Mouse (Mus musculus): ENCODE measurements around the gene Gpx2.

Gene Gpx2

GRCm38 (mm10) chr12:76795350-76795749, at the start of gene Gpx2:
Gpx2 (minus strand) TSS chr12:76795554.
- DNase-seq (ENCODE audit: low read depth), result no peak

GRCm38 (mm10) chr12:76844346-76845061, 49.1 kb upstream of the Gpx2 start:
- no peak for DNase-seq (ENCODE audit: low read depth)

- DNase-seq (ENCODE audit: low read depth), result no peak
Observed at GRCm38 (mm10) chr12:76840081-76840480, 44.7 kb upstream of the Gpx2 start.

- DNase-seq (ENCODE audit: low read depth), result no peak
Observed at GRCm38 (mm10) chr12:76839298-76839697, 43.9 kb upstream of the Gpx2 start.

GRCm38 (mm10) chr12:76837844-76838650, 42.7 kb upstream of the Gpx2 start:
- no peak for DNase-seq (ENCODE audit: low read depth)

- DNase-seq (ENCODE audit: low read depth), result peak; percentile 95
Observed at GRCm38 (mm10) chr12:76837101-76837843, 41.9 kb upstream of the Gpx2 start.

GRCm38 (mm10) chr12:76832704-76833103, 37.4 kb upstream of the Gpx2 start:
- no peak for DNase-seq (ENCODE audit: low read depth)

- no peak for DNase-seq (ENCODE audit: low read depth)
Observed at GRCm38 (mm10) chr12:76825283-76825682, 29.9 kb upstream of the Gpx2 start.

GRCm38 (mm10) chr12:76822651-76823041, 27.3 kb upstream of the Gpx2 start, which contains the start of gene Rab15:
Rab15 (minus strand) TSS chr12:76822908.
- no peak for DNase-seq (ENCODE audit: low read depth)

GRCm38 (mm10) chr12:76822002-76822650, 26.8 kb upstream of the Gpx2 start:
- no peak for DNase-seq (ENCODE audit: low read depth)

- DNase-seq (ENCODE audit: low read depth), result no peak
Observed at GRCm38 (mm10) chr12:76820615-76821014, 25.3 kb upstream of the Gpx2 start.

- no peak for DNase-seq (ENCODE audit: low read depth)
Observed at GRCm38 (mm10) chr12:76819816-76820215, 24.5 kb upstream of the Gpx2 start.

- no peak for DNase-seq (ENCODE audit: low read depth)
Observed at GRCm38 (mm10) chr12:76818908-76819307, 23.6 kb upstream of the Gpx2 start.

GRCm38 (mm10) chr12:76818120-76818519, 22.8 kb upstream of the Gpx2 start:
- no peak for DNase-seq (ENCODE audit: low read depth)

- no peak for DNase-seq (ENCODE audit: low read depth)
Observed at GRCm38 (mm10) chr12:76817176-76817575, 21.8 kb upstream of the Gpx2 start.

GRCm38 (mm10) chr12:76816720-76817119, 21.4 kb upstream of the Gpx2 start:
- DNase-seq (ENCODE audit: low read depth), result no peak

- DNase-seq (ENCODE audit: low read depth), result no peak
Observed at GRCm38 (mm10) chr12:76814120-76814519, 18.8 kb upstream of the Gpx2 start.

GRCm38 (mm10) chr12:76813543-76813942, 18.2 kb upstream of the Gpx2 start:
- DNase-seq (ENCODE audit: low read depth), result no peak

GRCm38 (mm10) chr12:76811006-76811405, 15.7 kb upstream of the Gpx2 start:
- no peak for DNase-seq (ENCODE audit: low read depth)

GRCm38 (mm10) chr12:76810491-76810890, 15.1 kb upstream of the Gpx2 start:
- DNase-seq (ENCODE audit: low read depth), result no peak

GRCm38 (mm10) chr12:76807796-76808195, 12.4 kb upstream of the Gpx2 start:
- DNase-seq (ENCODE audit: low read depth), result no peak

Measured in c-Kit-positive CD71-negative TER-119-negative erythroid progenitor cells, embryonic 14.5 days (primary cell).